Mouse (Mus musculus): Measurements from ENCODE around the gene Odf3. TPM values are rescaled to one million over a fixed set of nuclear protein-coding genes. Genes with fewer than 3 reads are reported as not detected.

Odf3 gene
- total RNA-seq, 1 experiment from 2014 or later = not detected

- no peak for ATAC-seq (ENCODE audit: extremely low read depth, insufficient number of reproducible peaks, low FRiP score, poor library complexity, severe bottlenecking)
Observed at GRCm38 (mm10) chr7:140874224-140874623, 26.6 kb downstream of the Odf3 start.

GRCm38 (mm10) chr7:140877364-140877763 lies 29.8 kb downstream of the Odf3 start:
- peak; percentile 53; the same call in 1 of the 2 replicates for ATAC-seq (ENCODE audit: extremely low read depth, insufficient number of reproducible peaks, low FRiP score, poor library complexity, severe bottlenecking)

- ATAC-seq (ENCODE audit: extremely low read depth, insufficient number of reproducible peaks, low FRiP score, poor library complexity, severe bottlenecking) = no peak
Observed at GRCm38 (mm10) chr7:140879355-140879754, 31.8 kb downstream of the Odf3 start.

GRCm38 (mm10) chr7:140880419-140880818 lies 32.8 kb downstream of the Odf3 start:
- no peak for ATAC-seq (ENCODE audit: extremely low read depth, insufficient number of reproducible peaks, low FRiP score, poor library complexity, severe bottlenecking)

- ATAC-seq (ENCODE audit: extremely low read depth, insufficient number of reproducible peaks, low FRiP score, poor library complexity, severe bottlenecking) = no peak
Observed at GRCm38 (mm10) chr7:140880865-140881515, 33.4 kb downstream of the Odf3 start.

- peak; percentile 90 for ATAC-seq (ENCODE audit: extremely low read depth, insufficient number of reproducible peaks, low FRiP score, poor library complexity, severe bottlenecking)
Observed at GRCm38 (mm10) chr7:140881696-140882468, 34.3 kb downstream of the Odf3 start, which contains the start of the genes Psmd13 and Sirt3. TSS of gene Psmd13 (plus strand) at chr7:140881968. TSS of gene Sirt3 (minus strand) at chr7:140882309.

GRCm38 (mm10) chr7:140882469-140882803 lies 34.8 kb downstream of the Odf3 start:
- ATAC-seq (ENCODE audit: extremely low read depth, insufficient number of reproducible peaks, low FRiP score, poor library complexity, severe bottlenecking) = no peak

GRCm38 (mm10) chr7:140890636-140891035 lies 43.0 kb downstream of the Odf3 start:
- 0 out of 2 replicates have a peak, but pooled peaks have one; percentile 44 for ATAC-seq (ENCODE audit: extremely low read depth, insufficient number of reproducible peaks, low FRiP score, poor library complexity, severe bottlenecking)

- ATAC-seq (ENCODE audit: extremely low read depth, insufficient number of reproducible peaks, low FRiP score, poor library complexity, severe bottlenecking) = no peak
Observed at GRCm38 (mm10) chr7:140894031-140894430, 46.4 kb downstream of the Odf3 start.

- no peak for ATAC-seq (ENCODE audit: extremely low read depth, insufficient number of reproducible peaks, low FRiP score, poor library complexity, severe bottlenecking)
Observed at GRCm38 (mm10) chr7:140894611-140895010, 47.0 kb downstream of the Odf3 start.

- no peak for ATAC-seq (ENCODE audit: extremely low read depth, insufficient number of reproducible peaks, low FRiP score, poor library complexity, severe bottlenecking)
Observed at GRCm38 (mm10) chr7:140897863-140898262, 50.3 kb downstream of the Odf3 start.

- ATAC-seq (ENCODE audit: extremely low read depth, insufficient number of reproducible peaks, low FRiP score, poor library complexity, severe bottlenecking) = no peak
Observed at GRCm38 (mm10) chr7:140899121-140899520, 51.5 kb downstream of the Odf3 start.

- no peak for ATAC-seq (ENCODE audit: extremely low read depth, insufficient number of reproducible peaks, low FRiP score, poor library complexity, severe bottlenecking)
Observed at GRCm38 (mm10) chr7:140900220-140900619, 52.6 kb downstream of the Odf3 start, which contains the start of gene Cox8b. TSS of gene Cox8b (minus strand) at chr7:140900446.

Other genes with a start within 250 kb of the Odf3 start
- 0.35 TPM in 1 of 2 replicates, not detected in the other for gene Olfr46, start 246.5 kb upstream of the Odf3 start, total RNA-seq (2017)
- gene Olfr61, start 218.8 kb upstream of the Odf3 start, total RNA-seq (2017) = not detected in 2 replicates
- not detected in 2 replicates for gene Olfr53, start 201.4 kb upstream of the Odf3 start, total RNA-seq (2017)
- under 0.01 TPM in 1 of 2 replicates, not detected in the other for gene Olfr539, start 187.9 kb upstream of the Odf3 start, total RNA-seq (2017)
- not detected in 2 replicates for gene Olfr45, start 165.9 kb upstream of the Odf3 start, total RNA-seq (2017)
- gene Olfr541, start 150.5 kb upstream of the Odf3 start, total RNA-seq (2017) = not detected in 2 replicates
- not detected in 2 replicates for gene Cyp2e1, start 84.1 kb upstream of the Odf3 start, total RNA-seq (2017)
- not detected in 2 replicates for gene Syce1, start 60.0 kb upstream of the Odf3 start, total RNA-seq (2017)
- not detected in 2 replicates for gene Zfp941, start 25.6 kb upstream of the Odf3 start, total RNA-seq (2017)
- gene Urah, start 12.8 kb upstream of the Odf3 start, total RNA-seq (2017) = not detected in 2 replicates
- gene Scgb1c1, start 2.3 kb upstream of the Odf3 start, total RNA-seq (2017) = not detected in 2 replicates
- gene Gm45785, start 8.5 kb downstream of the Odf3 start, total RNA-seq (2017) = not detected in 2 replicates
- 120 and 128 TPM in 2 replicates for gene Ric8a, start 9.2 kb downstream of the Odf3 start, total RNA-seq (2017)
- gene Bet1l, start 9.8 kb downstream of the Odf3 start, total RNA-seq (2017) = 28.3 and 47.1 TPM in 2 replicates
- gene Psmd13, start 34.2 kb downstream of the Odf3 start, total RNA-seq (2017) = 96.6 and 110 TPM in 2 replicates
- gene Sirt3, start 34.5 kb downstream of the Odf3 start, total RNA-seq (2017) = 14.5 and 20.1 TPM in 2 replicates
- not detected in 2 replicates for gene Cox8b, start 52.6 kb downstream of the Odf3 start, total RNA-seq (2017)
- 0.47 TPM in 1 of 2 replicates, not detected in the other for gene Nlrp6, start 73.1 kb downstream of the Odf3 start, total RNA-seq (2017)
- gene Pgghg, start 93.6 kb downstream of the Odf3 start, total RNA-seq (2017) = 15.0 and 17.9 TPM in 2 replicates
- 12.8 and 18.0 TPM in 2 replicates for gene Ifitm5, start 102.5 kb downstream of the Odf3 start, total RNA-seq (2017)
- not detected in 2 replicates for gene Gm45717, start 108.1 kb downstream of the Odf3 start, total RNA-seq (2017)
- gene Ifitm2, start 108.2 kb downstream of the Odf3 start, total RNA-seq (2017) = 514 and 537 TPM in 2 replicates
- gene Ifitm1, start 119.4 kb downstream of the Odf3 start, total RNA-seq (2017) = 416 and 446 TPM in 2 replicates
- gene Ifitm3, start 163.0 kb downstream of the Odf3 start, total RNA-seq (2017) = 187 and 230 TPM in 2 replicates
- 105 and 120 TPM in 2 replicates for gene Ifitm6, start 170.1 kb downstream of the Odf3 start, total RNA-seq (2017)
- not detected in 2 replicates for gene Gm17387, start 181.3 kb downstream of the Odf3 start, total RNA-seq (2017)
- gene B4galnt4, start 213.3 kb downstream of the Odf3 start, total RNA-seq (2017) = not detected in 2 replicates
- 10.5 and 11.0 TPM in 2 replicates for gene Pkp3, start 230.4 kb downstream of the Odf3 start, total RNA-seq (2017)